Mouse (Mus musculus): ENCODE results near the gene Man1c1.

- no peak for TF ChIP-seq CTCF (conservative IDR thresholded peaks at IDR 0.05; ENCODE audit: insufficient read depth, insufficient read length, low read depth, low read length)
- no peak for TF ChIP-seq POLR2A (IDR thresholded peaks at IDR 0.05; ENCODE audit: low read depth, low read length)
These were observed 33.3 kb upstream of the Man1c1 start for GRCm38 (mm10) chr4:134737365-134737910.

All from kidney, adult 2 months (tissue).